Mouse (Mus musculus) Patski (cell line): ENCODE results near the gene Tsc22d4. TPM values are rescaled to one million over a fixed set of nuclear protein-coding genes. Genes with fewer than 3 reads are reported as not detected.

ENCODE experiments used
- ATAC-seq: fragments of 100-300 bp; one replicate; pipeline ENCODE4 v1.8.0; 2021
- CTCF ChIA-PET: fragments of 350-600 bp; sonication (Branson Sonifier 250); formaldehyde crosslinking; loops from one replicate; lab custom pipeline; 2022; ENCODE audit warnings: inconsistent platforms; lab: Charles Lee
- POLR2A ChIA-PET: fragments of 350-600 bp; sonication (Branson Sonifier 250); formaldehyde crosslinking; loops from one replicate; lab custom pipeline; 2022; ENCODE audit warnings: antibody characterized with exemption, inconsistent platforms; lab: Charles Lee
- DNase-seq: peaks from one replicate; pipeline ENCODE4 v3.0.0-alpha.2; 2011; ENCODE audit warnings: low read depth, low spot score
- H3K27me3 ChIP-seq: fragments of 371-371 bp; one replicate; pipeline ENCODE4 v1.5.1; 2021
- CTCF ChIP-seq: fragments of 100-300 bp; IDR thresholded peaks from one replicate; pipeline ENCODE4 v1.5.1; 2021
- in situ Hi-C: fragments of 300-500 bp; cut with MboI; formaldehyde crosslinking; loops from 3 replicates; pipeline ENCODE4 v1.11.1; 2018; ENCODE audit warnings: low pct_unique_long_range_greater_than_20kb, mixed read lengths
- polyA plus RNA-seq: library from polyadenylated mRNA; unstranded; gene quantifications from one replicate; pipeline ENCODE4 v1.2.3, GENCODE M21; 2021

The Tsc22d4 gene
- polyA plus RNA-seq, 1 experiment from 2014 or later: 154 TPM

GRCm38 (mm10) chr5:137764609-137765340 lies 19.2 kb downstream of the Tsc22d4 start:
- ChIA-PET CTCF (interaction anchor here (0.9 kb wide), 1 partner anchor 14 kb away, joined by 3 read pairs; the partner anchor contains the start of gene Ppp1r35), POLR2A (interaction anchor here (1.1 kb wide), 1 partner anchor 105 kb away, joined by 3 read pairs; no protein-coding TSS in a partner anchor)

GRCm38 (mm10) chr5:137766270-137766669 lies 20.7 kb downstream of the Tsc22d4 start:
- peak; percentile 68 for TF ChIP-seq CTCF
- in situ Hi-C loops: no loop called here
- CTCF ChIA-PET: interaction anchor here (1.0 kb wide), 1 partner anchor 17 kb away, joined by 3 read pairs; no protein-coding TSS in a partner anchor

More at GRCm38 (mm10) chr5:137764609-137765340, 19.2 kb downstream of the Tsc22d4 start:
- DNase-seq (no peak), ATAC-seq (no peak)
- TF ChIP-seq CTCF: no peak
- H3K27me3 ChIP-seq: no peaks in the 10 kb centered on the region
- in situ Hi-C loops: loop anchor here (5.0 kb wide), 2 partner anchors 112 to 232 kb away; partner anchors contain the start of genes Epo and Gnb2

GRCm38 (mm10) chr5:137768475-137768874 lies 22.9 kb downstream of the Tsc22d4 start:
- H3K27me3 ChIP-seq: no peaks in the 10 kb centered on the region
- CTCF ChIA-PET: interaction anchor here (0.7 kb wide), 1 partner anchor 199 kb away, joined by 3 read pairs; no protein-coding TSS in a partner anchor
- DNase-seq: no peak
- POLR2A ChIA-PET: no interaction called here
- no peak for ATAC-seq
- in situ Hi-C loops: no loop called here
- TF ChIP-seq CTCF: no peak

More at GRCm38 (mm10) chr5:137766270-137766669, 20.7 kb downstream of the Tsc22d4 start:
- no peaks in the 10 kb centered on the region for H3K27me3 ChIP-seq
- POLR2A ChIA-PET: no interaction called here
- ATAC-seq: no peak
- no peak for DNase-seq

GRCm38 (mm10) chr5:137770709-137771108 lies 25.2 kb downstream of the Tsc22d4 start:
- POLR2A ChIA-PET: interaction anchor here (0.6 kb wide), 1 partner anchor 326 kb away, joined by 3 read pairs; no protein-coding TSS in a partner anchor
- no peaks in the 10 kb centered on the region for H3K27me3 ChIP-seq
- ATAC-seq: no peak
- in situ Hi-C loops: no loop called here
- no peak for TF ChIP-seq CTCF
- DNase-seq: no peak
- CTCF ChIA-PET: interaction anchor here (1.1 to 2.1 kb wide), 3 partner anchors 11 to 24 kb away, joined by 3 to 11 read pairs (median 3); no protein-coding TSS in a partner anchor

- no peak for TF ChIP-seq CTCF
- H3K27me3 ChIP-seq: no peaks in the 10 kb centered on the region
- ATAC-seq: no peak
- in situ Hi-C loops: no loop called here
- CTCF ChIA-PET: interaction anchor here (2.0 to 3.4 kb wide), 2 partner anchors 11 to 13 kb away, joined by 7 to 12 read pairs; no protein-coding TSS in a partner anchor
- DNase-seq: no peak
- POLR2A ChIA-PET: interaction anchor here (0.7 kb wide), 1 partner anchor 606 kb away, joined by 3 read pairs; no protein-coding TSS in a partner anchor
Observed at GRCm38 (mm10) chr5:137772755-137773154, 27.2 kb downstream of the Tsc22d4 start.

GRCm38 (mm10) chr5:137775587-137776290 lies 30.2 kb downstream of the Tsc22d4 start:
- in situ Hi-C loops: loop anchor here (25.0 kb wide), 1 partner anchor 1237 kb away; no protein-coding TSS in a partner anchor
- ATAC-seq: no peak
- ChIA-PET CTCF (interaction anchor here (1.0 kb wide), 1 partner anchor 16 kb away, joined by 3 read pairs; no protein-coding TSS in a partner anchor), POLR2A (interaction anchor here (0.6 kb wide), 1 partner anchor 8 kb away, joined by 3 read pairs; no protein-coding TSS in a partner anchor)
- DNase-seq: no peak
- TF ChIP-seq CTCF: no peak
- H3K27me3 ChIP-seq: no peaks in the 10 kb centered on the region

- CTCF ChIA-PET: interaction anchor here (1.0 kb wide), 1 partner anchor 17 kb away, joined by 3 read pairs; no protein-coding TSS in a partner anchor
- in situ Hi-C loops: loop anchor here (25.0 kb wide), 1 partner anchor 1236 kb away; no protein-coding TSS in a partner anchor
- POLR2A ChIA-PET: no interaction called here
- ATAC-seq: peak; percentile 37
- DNase-seq: peak; percentile 51
- H3K27me3 ChIP-seq: no peaks in the 10 kb centered on the region
- TF ChIP-seq CTCF: no peak
Observed at GRCm38 (mm10) chr5:137776408-137776918, 30.9 kb downstream of the Tsc22d4 start.

- DNase-seq (no peak), ATAC-seq (no peak)
- no peak for TF ChIP-seq CTCF
- ChIA-PET POLR2A (interaction anchor here (0.6 kb wide), 1 partner anchor 25 kb away, joined by 3 read pairs; no protein-coding TSS in a partner anchor), CTCF (interaction anchor here (1.0 kb wide), 1 partner anchor 18 kb away, joined by 3 read pairs; no protein-coding TSS in a partner anchor)
- in situ Hi-C loops: loop anchor here (25.0 kb wide), 1 partner anchor 1235 kb away; no protein-coding TSS in a partner anchor
- no peaks in the 10 kb centered on the region for H3K27me3 ChIP-seq
Observed at GRCm38 (mm10) chr5:137777267-137777845, 31.8 kb downstream of the Tsc22d4 start.

GRCm38 (mm10) chr5:137778635-137779034 lies 33.1 kb downstream of the Tsc22d4 start, which contains the start of gene Ppp1r35:
Gene Ppp1r35 (plus strand): TSS chr5:137778849.
- DNase-seq (peak; percentile 92), ATAC-seq (peak; percentile 89)
- H3K27me3 ChIP-seq: no peaks in the 10 kb centered on the region
- in situ Hi-C loops: loop anchor here (25.0 kb wide), 1 partner anchor 1234 kb away; no protein-coding TSS in a partner anchor
- ChIA-PET POLR2A (interaction anchor here (0.7 kb wide), 1 partner anchor 121 kb away, joined by 3 read pairs; no protein-coding TSS in a partner anchor), CTCF (interaction anchor here (1.0 kb wide), 1 partner anchor 14 kb away, joined by 3 read pairs; no protein-coding TSS in a partner anchor)
- no peak for TF ChIP-seq CTCF
